Mouse (Mus musculus) cerebellum, postnatal 10 days (tissue): Measurements from ENCODE around the gene Tmem203.

Source experiments
- DNase-seq, 2 experiments: peaks; one replicate each; pipeline ENCODE4 v3.0.0; 2021; ENCODE audit warnings: mixed read lengths in 2 of 2

The Tmem203 gene

DNA sequence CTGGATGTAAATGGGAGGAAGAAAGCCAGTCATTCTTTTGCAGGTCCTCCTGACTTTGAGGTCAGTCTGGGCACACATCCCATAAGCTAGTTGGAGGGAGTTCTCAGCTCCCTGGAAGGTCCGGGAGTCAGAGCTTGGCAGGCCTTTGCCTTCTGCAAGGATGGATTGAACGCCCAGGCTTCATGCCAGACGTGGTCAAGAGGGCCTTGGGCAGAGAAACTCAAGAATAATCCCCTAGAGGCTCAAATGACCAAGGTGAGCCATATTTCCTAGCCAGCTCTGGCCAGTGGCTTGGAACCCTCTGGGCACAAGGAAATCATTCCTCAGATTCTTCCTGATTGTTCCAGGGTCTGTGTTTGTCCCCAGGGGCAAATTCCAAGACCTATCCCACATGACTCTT lies 9.6 kb downstream of the Tmem203 start:
- DNase-seq = peak; percentile 95 to 97

GRCm38 (mm10) chr2:25265897-25266656 lies 10.8 kb downstream of the Tmem203 start:
- peak; percentile 99 for DNase-seq

DNA sequence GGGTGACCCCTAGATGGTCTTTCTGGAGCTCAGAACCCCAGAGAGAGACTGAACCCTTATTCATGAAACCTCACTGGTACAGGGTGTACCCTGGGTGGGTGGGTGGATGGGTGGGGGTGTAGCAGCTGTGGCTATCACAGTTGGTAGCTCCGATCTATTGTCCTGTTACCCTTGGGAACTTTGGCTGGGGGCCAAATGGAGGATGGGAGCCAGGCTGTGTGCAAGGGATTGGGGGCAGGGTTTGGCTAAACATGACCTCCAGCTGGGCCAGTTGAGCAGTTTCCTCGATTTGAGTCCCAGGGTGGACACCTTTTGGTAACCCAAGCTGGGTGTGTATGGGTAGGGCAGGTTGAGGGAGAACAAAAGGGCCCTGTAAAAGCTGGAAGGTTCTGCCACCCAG lies 11.5 kb downstream of the Tmem203 start:
- DNase-seq = peak; percentile 95

DNA sequence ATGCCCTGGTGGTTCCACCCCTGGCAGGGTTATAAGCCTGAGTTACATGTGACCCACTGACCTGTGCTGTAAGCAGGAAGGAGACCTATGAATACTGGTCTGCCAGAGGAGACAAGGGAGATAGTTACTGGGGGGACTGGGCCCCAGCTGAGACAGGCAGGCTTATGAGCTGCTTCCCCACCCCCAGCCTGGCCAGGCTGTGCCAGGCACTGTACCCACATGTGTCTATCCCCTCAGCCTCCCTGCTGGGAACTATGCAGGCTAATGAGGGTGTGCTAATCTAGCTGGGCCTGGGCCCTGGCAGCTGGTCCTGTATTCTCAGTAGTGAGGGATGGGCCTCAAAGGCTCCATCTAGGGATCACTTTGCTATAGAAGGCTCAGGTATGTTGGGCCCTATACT lies 12.0 kb downstream of the Tmem203 start:
- DNase-seq = peak; percentile 83 to 89

DNA sequence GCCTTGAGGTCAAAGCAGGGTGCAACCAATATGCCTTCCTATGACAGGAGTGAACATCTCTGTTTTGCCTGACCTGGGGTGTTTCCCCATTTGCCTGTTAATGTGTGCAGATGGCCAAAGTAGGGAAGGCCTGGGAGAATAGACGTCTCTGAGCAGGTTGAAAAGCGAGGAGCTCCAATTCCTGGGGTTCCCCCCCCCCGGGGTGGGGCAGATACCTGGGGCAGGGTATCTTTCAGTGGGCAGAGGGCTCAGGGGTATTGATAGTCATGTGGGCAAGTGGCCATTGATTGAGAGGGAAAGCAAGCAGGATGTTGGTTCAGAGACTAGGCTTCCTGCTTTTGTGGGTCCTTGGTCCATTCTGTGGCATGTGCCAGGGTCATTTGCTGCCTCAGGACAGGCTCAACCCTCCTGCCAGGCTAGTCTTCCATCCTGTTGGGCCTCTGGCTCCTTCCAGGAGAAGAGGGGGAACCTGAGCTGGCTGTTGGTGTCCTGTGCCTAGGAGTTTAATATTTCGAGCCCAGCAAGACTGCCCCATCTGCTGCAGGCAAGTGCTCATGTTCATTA lies 12.6 kb downstream of the Tmem203 start:
- peak; percentile 63 to 68 for DNase-seq

DNA sequence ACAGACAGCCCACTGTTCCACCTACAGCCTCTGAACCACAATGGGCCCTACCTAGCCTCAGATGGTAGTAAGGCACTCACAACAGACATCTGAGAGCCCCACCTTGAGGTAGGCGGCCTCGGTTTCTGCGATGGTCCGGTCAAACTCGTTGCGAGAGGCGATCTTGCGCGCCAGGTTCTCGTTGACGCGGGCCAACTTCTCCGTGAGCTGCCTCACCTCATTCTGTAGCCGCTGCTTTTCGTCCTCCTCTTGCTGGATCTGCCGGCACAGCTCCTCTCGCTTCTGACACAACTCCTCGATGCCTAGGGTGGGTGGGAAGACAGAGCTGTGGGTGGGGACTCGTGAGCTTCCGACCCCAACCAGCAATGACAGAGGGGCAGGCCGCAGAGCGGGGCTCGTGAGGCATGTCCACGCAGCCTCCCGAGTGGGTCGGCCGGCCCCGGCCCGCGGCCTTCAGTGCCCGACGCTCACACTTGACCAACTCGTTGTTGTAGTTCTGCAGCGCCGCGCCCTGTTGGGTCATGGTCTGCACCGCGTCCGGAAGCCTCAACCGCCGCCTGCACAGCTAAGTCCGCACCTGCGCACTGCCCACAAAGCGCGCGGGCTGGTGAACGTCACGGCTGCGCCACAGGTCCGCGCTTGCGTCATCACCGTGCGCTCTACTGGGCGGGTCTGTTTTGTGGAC lies 16.7 kb downstream of the Tmem203 start, which contains the start of the genes Ssna1 and Anapc2:
TSS of gene Ssna1 (minus strand) at position 612 of the 685 bp plus-strand sequence.
TSS of gene Anapc2 (plus strand) at position 652 of the 685 bp plus-strand sequence.
- DNase-seq = peak; percentile 99

DNA sequence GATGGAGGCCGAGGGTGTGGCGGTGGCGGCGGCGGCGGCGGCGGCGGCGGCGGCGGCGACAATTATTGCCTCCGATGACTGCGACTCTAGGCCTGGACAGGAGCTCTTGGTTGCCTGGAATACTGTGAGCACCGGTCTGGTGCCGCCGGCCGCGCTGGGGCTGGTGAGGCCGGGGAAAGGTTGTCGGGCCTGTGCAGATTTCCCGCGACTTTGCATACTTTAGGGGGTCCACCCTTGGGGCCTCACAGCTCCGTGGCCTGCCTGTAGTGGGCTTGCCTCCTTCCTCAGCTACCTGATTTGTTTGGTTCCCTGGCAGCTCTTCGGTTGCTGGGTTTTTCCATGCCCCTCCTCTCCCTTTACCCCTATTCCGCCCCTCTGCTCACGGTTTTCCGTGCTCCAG lies 17.3 kb downstream of the Tmem203 start:
- DNase-seq = no peak

GRCm38 (mm10) chr2:25273010-25273409 lies 17.8 kb downstream of the Tmem203 start:
- no peak for DNase-seq

GRCm38 (mm10) chr2:25278928-25279882 lies 24.0 kb downstream of the Tmem203 start:
- DNase-seq = peak; percentile 95 to 97

DNA sequence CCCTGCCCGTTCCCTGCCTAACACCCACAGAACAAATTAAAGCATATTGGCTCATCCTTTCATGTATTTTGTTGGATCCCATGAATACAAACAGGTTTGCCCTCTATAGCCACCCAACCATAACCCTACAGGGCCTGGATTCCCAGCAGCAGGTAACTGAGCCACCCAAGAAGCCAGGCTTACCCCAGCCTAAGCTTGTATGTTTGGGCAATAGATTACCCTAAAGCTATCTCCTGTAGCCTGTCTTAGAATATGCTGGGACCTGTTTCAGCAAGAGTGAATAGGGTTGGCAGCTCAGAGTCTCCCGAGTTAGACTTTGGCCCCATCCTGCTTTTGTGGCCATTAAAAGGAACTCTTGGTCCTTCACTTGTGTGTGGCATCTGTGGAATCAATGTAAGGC lies 30.3 kb downstream of the Tmem203 start:
- peak in 1 of 2 experiments; percentile 24 for DNase-seq

DNA sequence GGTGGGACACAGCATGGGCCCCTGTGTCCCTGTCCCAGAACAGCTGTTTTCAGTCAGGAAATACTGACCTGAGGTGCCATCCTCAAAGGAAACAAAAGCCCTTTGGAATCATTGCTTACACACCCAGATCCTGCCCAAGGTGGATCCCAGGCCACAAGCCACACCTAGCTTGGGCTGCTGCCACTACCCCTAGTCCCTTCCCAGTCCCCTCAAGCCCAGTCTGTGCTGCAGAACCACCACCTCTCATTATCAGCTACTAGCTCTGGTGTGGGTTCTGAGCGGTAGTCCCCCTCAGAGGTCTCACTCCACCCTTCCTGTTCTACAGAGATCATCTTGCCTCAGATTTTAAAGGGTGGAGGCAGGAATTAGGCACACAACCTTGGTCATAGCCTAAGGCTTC lies 31.1 kb downstream of the Tmem203 start:
- DNase-seq = peak; percentile 46 to 48

DNA sequence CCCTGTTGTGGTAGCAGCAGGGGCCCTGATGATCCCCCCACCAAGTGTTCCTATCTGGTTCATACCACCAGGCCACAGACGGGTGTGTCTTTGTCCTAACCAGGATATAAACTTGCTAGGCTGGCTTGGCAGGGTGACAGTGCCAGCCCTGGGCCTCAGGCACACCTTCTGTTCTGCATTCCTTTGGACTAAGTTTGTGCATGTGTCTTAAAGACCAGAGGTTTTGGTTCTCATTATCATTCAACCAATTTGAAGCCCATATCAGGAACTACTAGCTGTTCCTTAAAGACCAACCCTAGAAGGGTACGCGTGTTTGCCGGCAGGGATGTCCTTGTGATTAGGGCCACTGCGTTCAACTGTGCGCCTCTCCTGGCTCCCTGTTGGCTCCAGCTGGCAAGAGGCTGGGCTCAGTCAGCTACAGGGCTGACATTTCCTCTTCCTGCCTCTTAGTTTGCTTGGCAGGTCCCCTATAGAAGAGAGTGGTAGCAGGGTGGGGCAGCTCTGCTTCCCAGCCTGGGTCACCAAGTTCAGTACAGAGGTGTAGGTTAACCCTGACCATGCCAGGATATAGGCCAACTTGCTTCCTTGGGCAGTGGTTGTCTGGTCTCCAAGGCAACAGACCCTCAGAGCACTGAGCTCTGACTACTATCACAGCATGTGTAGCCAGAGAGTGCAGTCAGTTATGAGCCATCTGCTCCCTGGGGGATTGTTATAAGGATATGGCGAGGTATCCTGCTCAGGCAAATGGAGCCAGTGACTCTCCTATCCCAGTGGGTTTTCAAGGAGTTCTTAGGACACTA lies 31.8 kb downstream of the Tmem203 start:
- DNase-seq = peak; percentile 66 to 69

GRCm38 (mm10) chr2:25287927-25288649 lies 32.8 kb downstream of the Tmem203 start, which contains the start of gene Tmem210:
TSS of gene Tmem210 (plus strand) at chr2:25288145.
- DNase-seq = peak; percentile 46 to 49

GRCm38 (mm10) chr2:25288734-25289345 lies 33.6 kb downstream of the Tmem203 start:
- peak; percentile 40 to 43 for DNase-seq

DNA sequence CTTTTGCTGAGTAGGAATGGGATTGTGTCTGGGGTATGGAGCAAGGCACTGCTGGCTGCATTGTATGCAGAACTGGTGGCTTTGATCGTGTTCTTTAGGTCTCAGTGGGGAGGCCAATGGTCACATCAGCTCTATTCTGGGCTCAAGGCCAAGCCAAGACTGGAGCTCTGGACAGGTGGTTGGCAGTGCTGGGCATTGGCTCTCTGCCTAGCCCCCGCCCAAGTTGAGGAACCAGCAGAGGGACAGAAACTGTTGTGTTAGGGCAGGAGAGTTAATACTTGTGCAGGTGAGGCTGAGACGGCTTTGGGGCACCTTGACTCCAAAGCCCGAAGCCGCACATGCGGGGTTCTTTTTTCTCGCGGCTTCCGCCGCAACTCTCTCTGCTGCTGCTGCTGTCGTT lies 34.4 kb downstream of the Tmem203 start, which contains the start of gene Lrrc26:
TSS of gene Lrrc26 (plus strand) at position 265 of the 400 bp plus-strand sequence.
- peak; percentile 89 to 91 for DNase-seq

- peak; percentile 77 to 79 for DNase-seq
These were observed 35.0 kb downstream of the Tmem203 start for GRCm38 (mm10) chr2:25290101-25290815.

DNA sequence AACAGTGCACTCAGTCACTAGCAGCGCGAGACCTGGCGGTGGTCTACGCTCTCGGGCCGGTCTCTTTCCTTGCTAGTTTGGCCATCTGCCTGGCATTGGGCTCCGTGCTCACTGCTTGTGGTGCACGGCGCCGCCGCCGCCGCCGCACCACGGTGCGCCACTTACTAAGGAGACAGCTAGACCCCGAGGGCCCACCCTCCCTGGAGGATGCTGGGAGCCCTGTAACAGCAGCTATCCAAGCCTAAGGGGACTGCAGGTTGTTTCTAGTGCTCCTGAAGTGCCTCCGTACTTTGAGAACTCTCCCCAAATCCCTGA lies 35.5 kb downstream of the Tmem203 start:
- peak; percentile 86 to 87 for DNase-seq

DNA sequence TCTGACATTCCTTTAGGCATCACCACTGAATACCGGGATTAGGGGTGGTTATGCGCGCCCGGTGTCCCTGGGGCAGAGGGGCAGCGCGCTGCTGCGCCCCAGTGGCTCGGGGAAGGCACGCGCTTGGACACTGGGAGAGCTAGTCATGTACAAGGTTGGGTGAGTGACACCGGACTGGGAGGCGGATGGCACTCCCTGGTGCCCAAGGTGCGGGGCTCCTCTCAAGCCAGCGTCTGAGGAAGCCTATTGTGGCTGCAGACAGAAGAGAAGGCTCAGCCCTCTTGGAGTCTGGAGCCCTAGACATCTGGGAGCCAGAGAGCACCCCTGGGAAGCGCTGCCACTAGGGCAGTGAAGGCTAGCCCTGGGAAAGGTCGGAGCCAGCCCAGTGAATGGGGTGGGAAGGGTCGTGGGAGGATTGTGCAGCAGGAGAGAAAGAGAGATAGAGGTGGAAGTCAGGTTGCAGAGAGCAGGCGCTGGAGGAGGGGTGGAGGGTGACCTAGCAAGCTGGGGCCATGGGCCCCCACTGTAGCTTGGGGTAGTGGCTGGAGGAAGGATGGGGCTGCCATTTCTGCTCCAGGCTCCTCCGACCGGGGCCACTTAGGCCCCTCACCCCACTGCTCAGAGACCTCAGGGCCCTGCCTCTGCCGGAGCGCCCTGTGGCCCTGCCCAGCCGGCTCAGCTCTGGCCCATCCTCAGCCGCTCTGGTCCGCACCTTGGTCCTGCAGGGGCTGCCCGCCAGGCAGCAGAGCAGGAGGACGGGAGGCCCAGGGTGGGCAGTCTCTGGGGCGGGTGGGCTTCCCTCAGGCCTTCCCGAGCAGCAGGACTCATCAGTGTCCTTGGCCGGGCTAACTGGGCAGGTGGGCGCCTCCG lies 36.2 kb downstream of the Tmem203 start:
- peak; percentile 47 to 59 for DNase-seq
